Mouse (Mus musculus) lung, embryonic 16.5 days (tissue): ENCODE data around the gene Cd72. TPM values are rescaled to one million over a fixed set of nuclear protein-coding genes. Genes with fewer than 3 reads are reported as not detected.

Source experiments
- ATAC-seq: fragments of 200-750 bp; cut with Nextera tagmentation; 2 replicates; pipeline ENCODE4 v1.8.0; 2017; ENCODE audit warnings: low read depth, mild to moderate bottlenecking, moderate library complexity
- H3K27ac ChIP-seq: fragments of 300-500 bp; sonication (generic); 2 replicates; pipeline ENCODE4 v1.5.1; 2014; ENCODE audit warnings: mild to moderate bottlenecking, control low read depth, low read length
- H3K27me3 ChIP-seq: fragments of 300-500 bp; sonication (generic); 2 replicates; pipeline ENCODE4 v1.6.1; 2014; ENCODE audit warnings: low read depth, low read length, mixed read lengths; ENCODE audit not compliant: control insufficient read depth, insufficient read depth
- H3K36me3 ChIP-seq: fragments of 300-500 bp; sonication (generic); 2 replicates; pipeline ENCODE4 v1.6.1; 2014; ENCODE audit warnings: low read length; ENCODE audit not compliant: control insufficient read depth, insufficient read depth
- H3K4me1 ChIP-seq: fragments of 300-500 bp; sonication (generic); replicated peaks from 2 replicates; pipeline ENCODE4 v1.6.1; 2014; ENCODE audit warnings: low read length, mixed read lengths; ENCODE audit not compliant: control insufficient read depth, insufficient read depth
- H3K4me2 ChIP-seq: fragments of 300-500 bp; sonication (generic); 2 replicates; pipeline ENCODE4 v1.6.1; 2014; ENCODE audit warnings: low read depth, low read length, control low read depth
- H3K4me3 ChIP-seq: fragments of 300-500 bp; sonication (generic); 2 replicates; pipeline ENCODE4 v1.5.1; 2014; ENCODE audit warnings: mild to moderate bottlenecking, low read length, control low read depth
- H3K9ac ChIP-seq: fragments of 300-500 bp; sonication (generic); 2 replicates; pipeline ENCODE4 v1.6.1; 2014; ENCODE audit warnings: low read length, control low read depth
- H3K9me3 ChIP-seq: fragments of 300-500 bp; sonication (generic); 2 replicates; pipeline ENCODE4 v1.6.1; 2016; ENCODE audit warnings: low read length; ENCODE audit not compliant: control insufficient read depth
- WGBS: fragments of 180-500 bp; shearing (Covaris S2); extraction: QIAGEN DNeasy Blood & Tissue Kit; methylation state at CpG from one replicate; pipeline ENCODE4 v1.1.7; 2014; 5-methylcytosine and 5-hydroxymethylcytosine counted together
- polyA plus RNA-seq: library from polyadenylated mRNA; unstranded; fragments of >200 nt; fragmentation: Nextera tagmentation; extraction: Ambion mirVana; gene quantifications from 2 replicates; pipeline ENCODE4 v1.2.1, GENCODE M21; 2015

Cd72 gene
- polyA plus RNA-seq, 1 experiment from 2014 or later, result 2.0 TPM

DNA sequence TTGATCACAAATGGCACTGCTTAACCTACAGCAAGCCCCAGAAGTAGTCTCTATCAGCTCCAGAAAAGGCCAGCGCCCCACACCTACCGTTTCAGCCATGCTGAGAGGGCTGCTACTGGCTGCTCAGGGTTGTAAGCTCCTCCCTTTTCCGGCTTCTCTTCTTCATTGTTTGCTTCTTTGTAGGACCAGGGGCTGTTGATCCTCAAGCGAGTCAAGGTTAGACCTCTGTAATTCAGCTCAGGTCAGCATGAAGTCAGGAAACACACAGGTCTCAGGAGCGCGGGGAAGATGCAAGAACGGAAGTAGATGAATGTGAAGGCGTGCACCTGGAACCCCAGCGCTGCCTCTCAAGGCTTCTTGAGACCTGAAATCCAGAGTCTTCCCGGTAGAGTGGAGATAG lies 49.7 kb downstream of the Cd72 start:
- Histone ChIP-seq H3K4me1 (peaks cover 34% of the 10 kb centered on the region), H3K4me2 (no peak overlapping the region), H3K4me3 (no peak overlapping the region), H3K27me3 (no peaks in the 10 kb centered on the region), H3K9me3 (no peaks in the 10 kb centered on the region), H3K27ac (no peak overlapping the region), H3K9ac (no peak overlapping the region), H3K36me3 (no peaks in the 10 kb centered on the region)
- ATAC-seq, result no peak
- 90% methylated on average over 10 of the region's 10 CpGs for WGBS

DNA sequence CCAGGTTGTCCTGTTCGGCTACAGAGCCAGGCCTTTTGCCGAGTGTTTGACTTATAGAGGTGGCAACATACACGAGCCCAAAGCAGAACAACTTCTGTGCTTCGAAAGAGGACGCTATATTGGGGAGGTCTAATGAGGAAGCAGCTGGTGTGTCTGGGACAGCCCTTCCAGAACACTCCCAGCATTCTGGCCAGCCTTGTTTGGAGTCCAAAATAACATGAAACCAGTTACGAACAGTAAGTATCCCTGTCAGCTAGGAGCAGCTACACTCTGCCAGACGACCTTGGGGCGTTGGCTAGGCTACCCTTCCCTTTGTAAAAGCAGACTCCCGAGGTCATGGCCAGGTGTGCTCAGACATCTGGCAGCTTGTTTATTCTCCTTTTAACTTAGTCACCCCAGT lies 52.2 kb downstream of the Cd72 start:
- 62% methylated on average over 9 of the region's 9 CpGs for WGBS
- no peak for ATAC-seq

DNA sequence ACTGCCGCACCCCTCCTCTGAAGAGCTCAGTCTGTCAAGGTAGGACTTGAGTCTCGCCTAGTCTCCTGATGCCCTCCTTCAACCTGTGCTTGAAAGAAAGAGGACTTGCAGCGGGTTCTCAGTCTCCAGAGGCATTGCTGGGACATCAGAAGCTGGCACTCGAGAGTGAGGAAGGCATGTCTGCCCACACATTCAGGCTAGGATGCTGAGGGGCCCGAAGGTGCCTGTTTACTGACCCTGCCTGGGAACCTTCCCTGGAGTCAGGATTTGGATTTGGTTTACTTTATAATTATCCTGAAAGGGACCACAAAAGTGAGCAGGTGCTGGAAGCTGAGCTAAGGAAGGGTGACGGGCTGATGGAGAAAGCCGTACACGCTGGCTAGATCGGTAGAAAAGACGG lies 52.9 kb downstream of the Cd72 start:
- Histone ChIP-seq H3K4me3 (no peak overlapping the region), H3K27me3 (no peaks in the 10 kb centered on the region), H3K27ac (peak overlapping the region; percentile 68; the same call in 1 of the 2 replicates), H3K4me1 (peaks cover 46% of the 10 kb centered on the region), H3K4me2 (no peak overlapping the region), H3K9ac (peak overlapping the region; percentile 38; the same call in 1 of the 2 replicates), H3K9me3 (no peaks in the 10 kb centered on the region), H3K36me3 (no peaks in the 10 kb centered on the region)
- ATAC-seq, result no peak
- 76% methylated on average over 10 of the region's 10 CpGs for WGBS

More for the DNA sequence above, 52.2 kb downstream of the Cd72 start:
- Histone ChIP-seq H3K4me1 (peaks cover 48% of the 10 kb centered on the region), H3K27me3 (no peaks in the 10 kb centered on the region), H3K4me2 (no peak overlapping the region), H3K4me3 (no peak overlapping the region), H3K9ac (no peak overlapping the region), H3K9me3 (no peaks in the 10 kb centered on the region), H3K36me3 (no peaks in the 10 kb centered on the region), H3K27ac (no peak overlapping the region)

DNA sequence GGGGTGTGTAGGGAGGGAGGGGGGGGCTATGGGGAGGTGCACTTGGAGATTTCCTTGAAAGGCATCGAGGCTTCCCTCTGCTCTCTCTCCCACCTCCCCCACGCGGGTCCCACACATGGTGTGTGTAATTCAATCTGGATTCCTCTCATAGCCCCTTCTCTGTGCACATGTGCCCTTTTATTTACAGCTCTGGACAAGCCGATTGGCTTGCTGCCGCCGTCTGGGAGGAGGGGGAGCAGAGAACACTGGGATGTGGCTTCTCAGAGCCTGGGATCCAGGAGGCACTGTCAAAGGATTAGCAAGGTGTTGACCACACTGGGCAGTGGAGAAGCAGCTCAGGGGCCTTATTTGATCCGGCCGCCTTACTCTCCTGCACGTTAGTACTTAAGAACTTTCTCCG lies 53.5 kb downstream of the Cd72 start:
- Histone ChIP-seq H3K4me3 (no peak overlapping the region), H3K36me3 (no peaks in the 10 kb centered on the region), H3K4me2 (no peak overlapping the region), H3K4me1 (peaks cover 44% of the 10 kb centered on the region), H3K27me3 (no peaks in the 10 kb centered on the region), H3K9ac (peak overlapping the region; percentile 38; the same call in 1 of the 2 replicates), H3K27ac (peak overlapping the region; percentile 68), H3K9me3 (no peaks in the 10 kb centered on the region)
- ATAC-seq, result 0 out of 2 replicates have a peak, but pooled peaks have one; percentile 8
- 25% methylated on average over 10 of the region's 10 CpGs for WGBS

DNA sequence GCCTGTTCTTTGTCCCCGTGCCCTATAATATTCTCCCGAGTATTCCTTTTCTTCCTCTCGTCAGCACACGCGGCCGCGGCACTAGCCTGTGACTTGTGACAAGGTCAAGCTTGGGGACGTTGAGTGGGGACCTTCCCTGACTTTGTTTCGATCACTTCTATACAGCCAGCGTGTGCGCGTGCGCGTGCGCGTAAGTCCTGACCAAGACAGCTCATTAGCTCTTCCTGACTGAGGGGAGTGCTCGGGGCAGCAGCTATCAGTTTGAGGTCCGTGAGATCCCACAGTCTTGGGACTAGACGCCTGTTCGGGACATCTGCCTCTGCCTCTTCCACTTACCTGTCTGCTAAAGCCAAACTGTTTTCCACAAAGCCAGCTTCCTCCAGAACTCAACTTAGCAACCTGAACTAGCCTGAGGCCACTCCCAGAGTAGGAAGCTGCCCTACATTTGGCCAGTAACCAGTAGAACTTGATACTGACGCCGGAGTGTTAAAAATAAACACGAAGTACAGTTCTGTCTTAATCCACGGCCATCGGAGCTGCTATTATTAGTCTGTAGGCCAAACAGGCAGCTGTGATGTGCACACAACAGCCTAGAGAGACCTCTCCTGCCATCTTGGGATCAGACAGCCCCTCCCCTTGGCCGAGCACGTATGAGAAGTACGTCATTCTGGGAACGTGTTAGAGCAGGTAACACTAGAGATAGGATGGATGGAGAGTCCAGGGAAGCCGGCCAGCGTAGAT lies 54.9 kb downstream of the Cd72 start:
- 50% methylated on average over 31 of the region's 31 CpGs for WGBS
- H3K27ac ChIP-seq, result peak overlapping the region; percentile 96
- peak; percentile 53 for ATAC-seq
- no peaks in the 10 kb centered on the region for H3K9me3 ChIP-seq
- H3K36me3 ChIP-seq, result no peaks in the 10 kb centered on the region
- no peaks in the 10 kb centered on the region for H3K27me3 ChIP-seq
- peak overlapping the region; percentile 22 for H3K4me3 ChIP-seq
- peaks cover 46% of the 10 kb centered on the region for H3K4me1 ChIP-seq
- H3K9ac ChIP-seq, result peak overlapping the region; percentile 63
- H3K4me2 ChIP-seq, result peak overlapping the region; percentile 50

DNA sequence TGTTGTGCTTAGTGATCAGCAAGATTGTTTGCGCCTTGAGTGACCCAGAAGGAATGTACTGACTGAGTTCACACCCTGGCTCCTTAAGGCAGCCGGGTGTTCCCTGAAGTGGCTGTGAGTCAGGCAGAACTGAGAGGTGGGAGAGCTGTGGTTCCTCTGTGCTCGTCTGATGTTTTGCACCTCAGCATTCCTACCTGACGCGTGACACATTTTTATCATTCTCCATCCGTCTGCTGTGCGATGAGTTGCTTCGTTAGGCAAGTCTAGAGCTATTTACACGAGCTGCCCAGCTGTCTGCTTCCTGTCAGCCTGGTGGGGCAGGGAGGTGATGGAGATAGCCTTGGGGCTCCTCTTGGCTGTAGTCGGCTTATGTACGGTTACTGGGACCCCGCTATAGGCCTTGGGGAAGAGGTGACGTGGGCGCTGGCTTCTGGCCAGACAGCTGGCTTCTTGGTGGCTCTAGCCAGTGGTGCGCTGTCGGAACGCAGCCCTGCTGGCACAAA lies 55.5 kb downstream of the Cd72 start:
- peak; percentile 30 for ATAC-seq
- H3K27ac ChIP-seq, result peak overlapping the region; percentile 96
- H3K9me3 ChIP-seq, result no peaks in the 10 kb centered on the region
- peak overlapping the region; percentile 50 for H3K4me2 ChIP-seq
- no peaks in the 10 kb centered on the region for H3K27me3 ChIP-seq
- peaks cover 50% of the 10 kb centered on the region for H3K4me1 ChIP-seq
- H3K4me3 ChIP-seq, result peak overlapping the region; percentile 22
- H3K9ac ChIP-seq, result peak overlapping the region; percentile 63
- H3K36me3 ChIP-seq, result no peaks in the 10 kb centered on the region
- 12% methylated on average over 17 of the region's 17 CpGs for WGBS

DNA sequence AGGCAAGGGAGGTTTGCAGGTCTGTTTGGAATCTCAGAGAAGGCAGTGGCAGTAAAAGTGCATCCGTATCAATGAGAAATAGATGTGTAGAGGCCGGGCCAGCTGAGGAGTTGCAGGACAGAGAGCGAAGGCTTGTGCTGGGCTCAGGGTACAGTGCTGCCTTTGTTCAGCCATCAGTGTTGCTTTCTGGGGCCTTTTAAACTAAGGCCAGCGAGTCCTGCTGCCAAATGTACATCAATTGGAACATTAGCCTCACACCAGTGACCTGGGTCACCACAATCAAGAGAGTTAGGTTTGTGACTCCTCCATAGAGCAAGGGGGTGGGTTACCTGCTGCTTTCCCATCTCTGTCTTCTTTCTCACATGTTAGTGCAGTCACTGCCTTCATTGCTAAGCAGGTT lies 56.4 kb downstream of the Cd72 start:
- no peak overlapping the region for H3K9ac ChIP-seq
- H3K4me3 ChIP-seq, result no peak overlapping the region
- H3K27me3 ChIP-seq, result no peaks in the 10 kb centered on the region
- ATAC-seq, result no peak
- H3K27ac ChIP-seq, result peak overlapping the region; percentile 96
- peaks cover 53% of the 10 kb centered on the region for H3K4me1 ChIP-seq
- WGBS, result 60% methylated on average over 4 of the region's 4 CpGs
- H3K36me3 ChIP-seq, result no peaks in the 10 kb centered on the region
- H3K4me2 ChIP-seq, result no peak overlapping the region
- H3K9me3 ChIP-seq, result no peaks in the 10 kb centered on the region

Other genes starting within 250 kb of the Cd72 start
- gene Atp8b5, start 187.5 kb downstream of the Cd72 start, polyA plus RNA-seq, result 0.21 and 0.39 TPM in 2 replicates
- 12.9 and 15.1 TPM in 2 replicates for gene Rusc2, start 72.6 kb downstream of the Cd72 start, polyA plus RNA-seq
- gene Fam166b, start 25.5 kb downstream of the Cd72 start, polyA plus RNA-seq, result 0.87 and 1.4 TPM in 2 replicates
- 2.2 and 3.4 TPM in 2 replicates for gene Tesk1, start 12.7 kb downstream of the Cd72 start, polyA plus RNA-seq
- gene Sit1, start 29.1 kb upstream of the Cd72 start, polyA plus RNA-seq, result 0.25 and 0.74 TPM in 2 replicates
- gene Ccdc107, start 38.3 kb upstream of the Cd72 start, polyA plus RNA-seq, result 73.7 and 73.8 TPM in 2 replicates
- gene Arhgef39, start 45.1 kb upstream of the Cd72 start, polyA plus RNA-seq, result 47.7 and 56.1 TPM in 2 replicates
- gene Car9, start 52.3 kb upstream of the Cd72 start, polyA plus RNA-seq, result 5.5 and 6.4 TPM in 2 replicates
- gene Tpm2, start 69.1 kb upstream of the Cd72 start, polyA plus RNA-seq, result 203 and 218 TPM in 2 replicates
- gene Creb3, start 107.7 kb upstream of the Cd72 start, polyA plus RNA-seq, result 69.5 and 70.9 TPM in 2 replicates
- 68.7 and 84.9 TPM in 2 replicates for gene Tln1, start 108.1 kb upstream of the Cd72 start, polyA plus RNA-seq
- gene Rgp1, start 124.1 kb upstream of the Cd72 start, polyA plus RNA-seq, result 23.1 and 25.0 TPM in 2 replicates
- 21.0 and 21.3 TPM in 2 replicates for gene Gba2, start 124.2 kb upstream of the Cd72 start, polyA plus RNA-seq
- gene Msmp, start 129.9 kb upstream of the Cd72 start, polyA plus RNA-seq, result 0.38 and 1.1 TPM in 2 replicates
- 11.1 and 11.6 TPM in 2 replicates for gene Npr2, start 177.3 kb upstream of the Cd72 start, polyA plus RNA-seq
- 9.0 and 9.6 TPM in 2 replicates for gene Spag8, start 199.0 kb upstream of the Cd72 start, polyA plus RNA-seq
- 120 and 127 TPM in 2 replicates for gene Hint2, start 201.8 kb upstream of the Cd72 start, polyA plus RNA-seq
- 4.8 and 5.4 TPM in 2 replicates for gene Tmem8b, start 214.3 kb upstream of the Cd72 start, polyA plus RNA-seq
- 2.2 and 2.8 TPM in 2 replicates for gene Fam221b, start 214.5 kb upstream of the Cd72 start, polyA plus RNA-seq
- gene Olfr70, start 246.2 kb upstream of the Cd72 start, polyA plus RNA-seq, result not detected in 2 replicates